Mouse (Mus musculus) frontal cortex, postnatal 25 days (tissue): ENCODE data around the gene Pde1a.

ENCODE experiments used
- DNase-seq, 2 experiments: peaks; one replicate each; pipeline ENCODE4 v3.0.0; 2022; ENCODE audit warnings: low spot score in 2 of 2

The Pde1a gene

GRCm38 (mm10) chr2:79815708-79816484 lies 313.4 kb downstream of the Pde1a start:
- DNase-seq, result no peak

DNA sequence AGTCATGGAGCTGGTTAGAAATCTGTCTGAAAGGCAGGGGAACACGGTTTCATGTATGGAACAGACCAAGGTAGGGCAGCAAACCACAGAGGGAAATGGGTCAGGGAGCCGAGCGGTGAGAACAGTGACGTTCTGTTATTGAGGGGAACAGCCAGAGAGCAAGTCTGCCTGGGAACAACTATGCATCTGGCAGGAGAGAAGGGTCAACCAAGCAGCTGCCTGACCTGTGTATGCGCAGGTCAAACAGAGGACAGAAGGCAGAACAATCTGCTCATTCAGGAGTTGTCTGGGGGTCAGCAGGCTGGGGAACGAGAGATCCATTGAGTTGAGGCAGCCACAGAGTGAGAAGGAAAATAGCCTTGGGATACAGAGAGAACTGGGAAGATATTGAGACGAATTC lies 330.6 kb downstream of the Pde1a start:
- no peak for DNase-seq

GRCm38 (mm10) chr2:79797444-79797843 lies 331.8 kb downstream of the Pde1a start:
- no peak for DNase-seq

DNA sequence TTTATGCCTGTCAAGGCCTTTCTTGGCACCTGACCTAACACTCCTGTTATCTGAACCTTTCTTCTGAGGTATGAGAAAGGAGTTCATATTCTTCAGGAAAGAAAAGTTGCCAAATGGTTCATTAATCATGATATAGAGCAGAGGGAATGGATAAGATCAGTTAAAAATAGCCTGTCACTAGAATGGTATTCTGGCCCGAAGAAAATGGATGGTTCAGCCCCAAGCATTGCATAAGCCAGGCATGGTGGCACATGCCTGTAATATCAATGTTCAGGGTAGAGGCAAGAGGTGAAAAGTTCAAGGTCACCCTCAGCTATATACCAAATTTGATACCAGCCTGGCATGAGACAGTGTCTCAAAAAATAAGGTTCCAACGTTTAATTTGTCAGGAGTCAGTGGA lies 336.1 kb downstream of the Pde1a start:
- no peak for DNase-seq

DNA sequence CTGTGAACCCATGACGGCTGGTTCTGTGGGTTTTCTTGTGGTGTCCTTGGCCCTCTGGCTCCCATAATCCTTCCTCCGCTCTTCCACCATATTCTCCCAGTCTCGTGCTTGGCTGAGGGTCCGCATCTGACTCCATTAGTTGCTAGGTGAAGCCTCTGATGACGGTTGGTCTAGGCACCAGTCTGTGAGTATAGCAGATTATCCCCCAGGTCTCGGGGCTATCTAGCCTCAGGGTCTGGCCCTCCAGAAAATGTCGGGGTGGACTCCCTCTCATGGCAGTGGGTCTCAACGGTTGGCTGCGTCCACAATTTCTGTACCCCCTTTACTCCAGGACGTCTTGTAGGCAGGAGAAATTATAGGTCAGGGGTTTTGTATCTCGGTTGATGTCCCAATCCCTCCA lies 342.8 kb downstream of the Pde1a start:
- no peak for DNase-seq

DNA sequence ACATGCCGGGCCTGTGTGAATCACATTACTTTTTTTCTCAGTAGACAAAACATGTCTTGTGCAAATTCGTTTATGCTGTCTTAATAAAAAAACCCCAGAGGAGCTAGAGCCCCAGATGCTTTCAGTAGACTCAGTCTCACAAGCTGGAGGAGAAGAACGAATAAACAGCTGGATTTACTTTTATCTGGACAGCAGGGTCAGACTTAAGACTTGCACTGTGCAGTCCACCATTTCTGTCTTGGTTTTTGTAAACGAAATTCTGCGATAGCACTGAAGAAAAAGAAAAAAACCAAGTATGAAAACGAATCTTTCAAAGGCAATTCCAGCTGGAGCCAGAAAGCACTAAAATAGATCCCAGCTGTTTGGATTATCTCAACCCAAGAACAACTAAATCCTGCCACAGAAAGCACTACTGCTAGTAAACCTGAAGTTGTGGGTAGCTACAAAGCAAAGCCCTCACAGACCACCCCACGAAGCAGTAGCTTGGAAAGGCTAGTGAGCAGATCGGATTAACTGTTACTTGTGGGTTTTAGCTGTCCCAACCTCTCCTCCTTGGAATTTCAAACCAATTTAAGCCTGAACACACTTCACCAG lies 343.6 kb downstream of the Pde1a start:
- DNase-seq, result no peak
